ENCODE assay signal across 7 mouse cellular contexts in genomic region chrX:50635634-50636033, GRCm38 (mm10).
DNase-seq lines count a peak whose midpoint lies in the region; ATAC-seq lines count a peak whose summit lies in the region.

No protein-coding gene starts in this region.

- intact Hi-C loops in left cerebral cortex, postnatal 4 days (cut with DNase I), result no loop called here
- intact Hi-C loops in left cerebral cortex, postnatal 10 days (cut with DNase I), result no loop called here

- ATAC-seq in embryonic facial prominence, embryonic 13.5 days (ENCODE audit: insufficient number of reproducible peaks, insufficient read depth, low FRiP score, low TSS enrichment, low read depth), result no peak
- ATAC-seq in intestine, embryonic 16.5 days, result peak; percentile 60
- peak; percentile 36; the same call in 1 of the 2 replicates for ATAC-seq in neural tube, embryonic 14.5 days (ENCODE audit: low read depth)

- DNase-seq in left cerebral cortex, postnatal 4 days, result peak; percentile 3
- DNase-seq in left cerebral cortex, postnatal 10 days (ENCODE audit: extremely low spot score in 1 of 2, low spot score in 2 of 2), result no peak
- no peak for DNase-seq in adipocyte (ENCODE audit: low spot score)
- DNase-seq in adrenal gland, postnatal 25 days, result no peak

- H3K4me2 ChIP-seq in embryonic facial prominence, embryonic 13.5 days, result peak overlapping the region; percentile 58
- H3K4me2 ChIP-seq in intestine, embryonic 16.5 days (ENCODE audit: low read depth, low read length), result peak overlapping the region; percentile 48
- peak overlapping the region; percentile 54 for H3K4me2 ChIP-seq in neural tube, embryonic 14.5 days (ENCODE audit: low read depth, low read length)

- H3K4me1 ChIP-seq in embryonic facial prominence, embryonic 13.5 days, result no peaks in the 10 kb centered on the region
- H3K4me1 ChIP-seq in intestine, embryonic 16.5 days (ENCODE audit: control insufficient read depth, insufficient read depth, low read length), result no peaks in the 10 kb centered on the region
- H3K4me1 ChIP-seq in neural tube, embryonic 14.5 days (ENCODE audit: control insufficient read depth, insufficient read depth, low read length), result no peaks in the 10 kb centered on the region

- no peaks in the 10 kb centered on the region; the same call in 1 of the 2 replicates for H3K36me3 ChIP-seq in embryonic facial prominence, embryonic 13.5 days
- H3K36me3 ChIP-seq in intestine, embryonic 16.5 days (ENCODE audit: control insufficient read depth, insufficient read depth, low read length), result no peaks in the 10 kb centered on the region
- no peaks in the 10 kb centered on the region for H3K36me3 ChIP-seq in neural tube, embryonic 14.5 days (ENCODE audit: control insufficient read depth, insufficient read depth, low read length)

- H3K9me3 ChIP-seq in embryonic facial prominence, embryonic 13.5 days, result no peaks in the 10 kb centered on the region
- no peaks in the 10 kb centered on the region for H3K9me3 ChIP-seq in intestine, embryonic 16.5 days (ENCODE audit: control insufficient read depth, low read length)
- H3K9me3 ChIP-seq in neural tube, embryonic 14.5 days (ENCODE audit: control insufficient read depth, low read length), result no peaks in the 10 kb centered on the region

- peak overlapping the region; percentile 53 for H3K4me3 ChIP-seq in embryonic facial prominence, embryonic 13.5 days
- H3K4me3 ChIP-seq in intestine, embryonic 16.5 days (ENCODE audit: low read length), result peak overlapping the region; percentile 57
- H3K4me3 ChIP-seq in neural tube, embryonic 14.5 days (ENCODE audit: low read depth, low read length), result peak overlapping the region; percentile 49

- peak overlapping the region; percentile 49; the same call in 1 of the 2 replicates for H3K9ac ChIP-seq in embryonic facial prominence, embryonic 13.5 days
- H3K9ac ChIP-seq in intestine, embryonic 16.5 days (ENCODE audit: low read depth, low read length), result peak overlapping the region; percentile 61
- H3K9ac ChIP-seq in neural tube, embryonic 14.5 days (replicated peaks; ENCODE audit: low read depth, low read length), result no peak overlapping the region

- 45% methylated on average over 6 of the region's 6 CpGs for WGBS in embryonic facial prominence, embryonic 13.5 days
- WGBS in intestine, embryonic 16.5 days, result 26% methylated on average over 6 of the region's 6 CpGs
- 20% methylated on average over 6 of the region's 6 CpGs for WGBS in neural tube, embryonic 14.5 days

- H3K27ac ChIP-seq in embryonic facial prominence, embryonic 13.5 days, result 0 out of 2 replicates have a peak overlapping the region, but pooled peaks have one; percentile 22
- H3K27ac ChIP-seq in intestine, embryonic 16.5 days (ENCODE audit: low read length), result peak overlapping the region; percentile 79
- no peak overlapping the region for H3K27ac ChIP-seq in neural tube, embryonic 14.5 days (ENCODE audit: low read depth, low read length)

- H3K27me3 ChIP-seq in embryonic facial prominence, embryonic 13.5 days, result no peaks in the 10 kb centered on the region; the same call in 1 of the 2 replicates
- H3K27me3 ChIP-seq in intestine, embryonic 16.5 days (replicated peaks; ENCODE audit: control insufficient read depth, insufficient read depth, low read length), result no peaks in the 10 kb centered on the region
- no peaks in the 10 kb centered on the region for H3K27me3 ChIP-seq in neural tube, embryonic 14.5 days (ENCODE audit: control insufficient read depth, insufficient read depth, low read length)
